Mouse (Mus musculus) megakaryocyte, embryonic 14.5 days (primary cell): Measurements from ENCODE around the gene Fam219b.

Experiments used
- FLI1 ChIP-seq: IDR thresholded peaks from 2 replicates; pipeline ENCODE4 v1.6.1; 2012; ENCODE audit warnings: low read length, inconsistent platforms, mixed read lengths
- GATA1 ChIP-seq: IDR thresholded peaks from 3 replicates; pipeline ENCODE4 v1.6.1; 2012; ENCODE audit warnings: mixed read lengths, low read length, inconsistent platforms, borderline replicate concordance

GRCm38 (mm10) chr9:57531946-57532345 is 5.4 kb upstream of the Fam219b start:
- TF ChIP-seq GATA1: no peak
- TF ChIP-seq FLI1: no peak
